Mouse (Mus musculus) c-Kit-positive CD71-positive TER-119-positive erythroid progenitor cells, embryonic 14.5 days (primary cell): ENCODE results near the gene Cutal.

Source experiments
- DNase-seq: peaks from one replicate; pipeline ENCODE4 v3.0.0-alpha.2; 2013; ENCODE audit warnings: low spot score

Gene Cutal

GRCm38 (mm10) chr2:34884186-34884585, 10.0 kb downstream of the Cutal start:
- DNase-seq: no peak

GRCm38 (mm10) chr2:34893950-34894349, 19.8 kb downstream of the Cutal start:
- DNase-seq: no peak

- no peak for DNase-seq
These were observed 21.4 kb downstream of the Cutal start for GRCm38 (mm10) chr2:34895503-34896113.

- no peak for DNase-seq
These were observed 22.7 kb downstream of the Cutal start for GRCm38 (mm10) chr2:34896821-34897460.

- DNase-seq: peak; percentile 84
These were observed 23.6 kb downstream of the Cutal start for GRCm38 (mm10) chr2:34897820-34898219.

- DNase-seq: no peak
These were observed 25.5 kb downstream of the Cutal start for GRCm38 (mm10) chr2:34899682-34900081.

GRCm38 (mm10) chr2:34900412-34900811, 26.2 kb downstream of the Cutal start:
- no peak for DNase-seq

- DNase-seq: no peak
These were observed 27.5 kb downstream of the Cutal start for GRCm38 (mm10) chr2:34901726-34902125.

- no peak for DNase-seq
These were observed 28.5 kb downstream of the Cutal start for GRCm38 (mm10) chr2:34902731-34903130.

GRCm38 (mm10) chr2:34903191-34903590, 29.0 kb downstream of the Cutal start:
- DNase-seq: no peak

- DNase-seq: no peak
These were observed 29.6 kb downstream of the Cutal start for GRCm38 (mm10) chr2:34903652-34904405.

- peak; percentile 100 for DNase-seq
These were observed 30.8 kb downstream of the Cutal start for GRCm38 (mm10) chr2:34904849-34905542.

- DNase-seq: no peak
These were observed 32.2 kb downstream of the Cutal start for GRCm38 (mm10) chr2:34906426-34906825.

GRCm38 (mm10) chr2:34906861-34907604, 32.8 kb downstream of the Cutal start:
- peak; percentile 59 for DNase-seq

GRCm38 (mm10) chr2:34909719-34910118, 35.5 kb downstream of the Cutal start:
- DNase-seq: no peak

- no peak for DNase-seq
These were observed 37.7 kb downstream of the Cutal start for GRCm38 (mm10) chr2:34911871-34912270.

- DNase-seq: no peak
These were observed 38.4 kb downstream of the Cutal start for GRCm38 (mm10) chr2:34912613-34913012.

- DNase-seq: peak; percentile 58
These were observed 39.2 kb downstream of the Cutal start, which contains the start of gene Phf19 for GRCm38 (mm10) chr2:34913218-34914068. Gene Phf19 (minus strand): TSS chr2:34914026.

- peak; percentile 66 for DNase-seq
These were observed 40.0 kb downstream of the Cutal start for GRCm38 (mm10) chr2:34914069-34914822.

GRCm38 (mm10) chr2:34914823-34915082, 40.6 kb downstream of the Cutal start:
- no peak for DNase-seq
